Mouse (Mus musculus) CH12.LX (cell line): ENCODE measurements at regions not wholly inside any gene's neighbourhood (a gene's known extent, or its start where the extent isn't known, plus 50 kb on each side); places are given as distances from the start of the nearest gene placed in this dataset.

Source experiments
- DNase-seq: peaks from one replicate; pipeline ENCODE4 v3.0.0-alpha.2; 2013; ENCODE audit errors: extremely low read depth
- H3K27ac ChIP-seq: 2 replicates; pipeline ENCODE4 v1.5.1; 2012; ENCODE audit warnings: low read depth, mild to moderate bottlenecking, control low read depth, moderate library complexity; ENCODE audit not compliant: insufficient read depth
- H3K27me3 ChIP-seq: replicated peaks from 2 replicates; pipeline ENCODE3; 2012; ENCODE audit warnings: inconsistent platforms
- H3K36me3 ChIP-seq, 2 experiments: replicated peaks in 1 of 2; 2 replicates each; pipeline versions ENCODE3 to v1.6.1; 2012; ENCODE audit warnings: inconsistent platforms in 1 of 2, low read length in 1 of 2, mild to moderate bottlenecking in 1 of 2, mixed read lengths in 1 of 2, moderate library complexity in 1 of 2; ENCODE audit not compliant: control insufficient read depth in 1 of 2, insufficient read depth in 1 of 2
- H3K4me1 ChIP-seq, 2 experiments: 2 replicates each; pipeline ENCODE4 v1.6.1; 2012; ENCODE audit warnings: inconsistent platforms in 1 of 2, moderate library complexity in 1 of 2; ENCODE audit not compliant: insufficient read depth in 2 of 2, control insufficient read depth in 1 of 2
- H3K4me2 ChIP-seq: 2 replicates; pipeline ENCODE4 v1.6.1; 2012; ENCODE audit warnings: low read depth, mild to moderate bottlenecking, control low read depth; ENCODE audit not compliant: poor library complexity, insufficient read depth, severe bottlenecking
- H3K4me3 ChIP-seq, 3 experiments: fragments of 150-350 bp in 1 of 3; sonication (generic) in 1 of 3; replicated peaks in 1 of 3; 2 replicates each; pipeline versions ENCODE3 to v1.5.1; 2011 to 2012; ENCODE audit warnings: low read depth in 2 of 3, low read length in 2 of 3, mild to moderate bottlenecking in 2 of 3, moderate library complexity in 2 of 3, control low read depth in 1 of 3, improper control_type of control experiment in 1 of 3, inconsistent platforms in 1 of 3, mixed read lengths in 1 of 3; ENCODE audit not compliant: poor library complexity in 1 of 3
- H3K79me2 ChIP-seq: replicated peaks from 2 replicates; pipeline ENCODE4 v1.6.1; 2012; ENCODE audit warnings: mild to moderate bottlenecking, moderate library complexity; ENCODE audit not compliant: control insufficient read depth, poor library complexity, insufficient read depth, severe bottlenecking; ENCODE audit errors: extremely low read depth
- H3K9ac ChIP-seq: 2 replicates; pipeline ENCODE4 v1.6.1; 2012; ENCODE audit warnings: low read depth, mild to moderate bottlenecking, control low read depth, moderate library complexity; ENCODE audit not compliant: insufficient read depth
- H3K9me3 ChIP-seq: replicated peaks from 2 replicates; pipeline ENCODE3; 2012; ENCODE audit warnings: low read length, inconsistent platforms, mixed read lengths
- CHD1 ChIP-seq: IDR thresholded peaks from 2 replicates; pipeline ENCODE4 v1.6.1; 2012; ENCODE audit warnings: low read depth, low read length, improper control_type of control experiment, inconsistent platforms
- CHD2 ChIP-seq: IDR thresholded peaks from 2 replicates; pipeline ENCODE4 v1.6.1; 2011; ENCODE audit warnings: low read length, improper control_type of control experiment
- E2F4 ChIP-seq: IDR thresholded peaks from 2 replicates; pipeline ENCODE4 v1.6.1; 2011; ENCODE audit warnings: low read depth, low read length, improper control_type of control experiment; ENCODE audit not compliant: insufficient replicate concordance
- ELF1 ChIP-seq: IDR thresholded peaks from 2 replicates; pipeline ENCODE4 v1.6.1; 2014; ENCODE audit warnings: low read depth, mild to moderate bottlenecking, inconsistent platforms, low read length, improper control_type of control experiment
- EP300 ChIP-seq: IDR thresholded peaks from 2 replicates; pipeline ENCODE4 v1.6.1; 2011; ENCODE audit warnings: low read length, improper control_type of control experiment
- GABPA ChIP-seq: IDR thresholded peaks from 2 replicates; pipeline ENCODE4 v1.6.1; 2012; ENCODE audit warnings: low read depth, low read length, improper control_type of control experiment, inconsistent platforms; ENCODE audit not compliant: insufficient replicate concordance
- HCFC1 ChIP-seq: IDR thresholded peaks from 2 replicates; pipeline ENCODE4 v1.6.1; 2012; ENCODE audit warnings: low read depth, mild to moderate bottlenecking, inconsistent platforms, low read length, improper control_type of control experiment
- IRF4 ChIP-seq: IDR thresholded peaks from 2 replicates; pipeline ENCODE4 v1.6.1; 2014; ENCODE audit warnings: low read depth, mild to moderate bottlenecking, inconsistent platforms, low read length, improper control_type of control experiment
- JUND ChIP-seq: conservative IDR thresholded peaks from 2 replicates; pipeline ENCODE4 v1.6.1; 2011; ENCODE audit warnings: low read depth, low read length, improper control_type of control experiment
- MAFK ChIP-seq: IDR thresholded peaks from 2 replicates; pipeline ENCODE4 v1.6.1; 2011; ENCODE audit warnings: low read length, improper control_type of control experiment; ENCODE audit not compliant: insufficient replicate concordance
- MAX ChIP-seq: IDR thresholded peaks from 2 replicates; pipeline ENCODE4 v1.6.1; 2011; ENCODE audit warnings: low read length, improper control_type of control experiment
- MAZ ChIP-seq: IDR thresholded peaks from 2 replicates; pipeline ENCODE4 v1.6.1; 2012; ENCODE audit warnings: low read depth, mild to moderate bottlenecking, inconsistent platforms, low read length, improper control_type of control experiment, moderate library complexity
- MYC ChIP-seq: IDR thresholded peaks from 2 replicates; pipeline ENCODE4 v1.6.1; 2011; ENCODE audit warnings: low read depth, mild to moderate bottlenecking, improper control_type of control experiment, low read length
- NELFE ChIP-seq: IDR thresholded peaks from 2 replicates; pipeline ENCODE4 v1.6.1; 2011; ENCODE audit warnings: low read depth, low read length, improper control_type of control experiment
- NRF1 ChIP-seq: IDR thresholded peaks from 2 replicates; pipeline ENCODE4 v1.6.1; 2014; ENCODE audit warnings: low read depth, mild to moderate bottlenecking, inconsistent platforms, low read length, improper control_type of control experiment, moderate library complexity
- PAX5 ChIP-seq: IDR thresholded peaks from 2 replicates; pipeline ENCODE4 v1.6.1; 2012; ENCODE audit warnings: low read length, inconsistent platforms, mixed read lengths
- POLR2A ChIP-seq: IDR thresholded peaks from 2 replicates; pipeline ENCODE4 v1.6.1; 2011; ENCODE audit warnings: low read depth, mild to moderate bottlenecking, improper control_type of control experiment, low read length
- POLR2AphosphoS2 ChIP-seq: IDR thresholded peaks from 2 replicates; pipeline ENCODE4 v1.6.1; 2011; ENCODE audit warnings: low read depth, low read length, improper control_type of control experiment
- RCOR1 ChIP-seq: conservative IDR thresholded peaks from 2 replicates; pipeline ENCODE4 v1.6.1; 2012; ENCODE audit warnings: low read depth, mild to moderate bottlenecking, inconsistent platforms, low read length, improper control_type of control experiment
- SMC3 ChIP-seq: IDR thresholded peaks from 2 replicates; pipeline ENCODE4 v1.6.1; 2011; ENCODE audit warnings: low read depth, low read length, improper control_type of control experiment
- TBP ChIP-seq: conservative IDR thresholded peaks from 2 replicates; pipeline ENCODE4 v1.6.1; 2011; ENCODE audit warnings: low read depth, low read length, improper control_type of control experiment
- USF1 ChIP-seq: IDR thresholded peaks from 2 replicates; pipeline ENCODE4 v1.6.1; 2014; ENCODE audit warnings: low read depth, mild to moderate bottlenecking, inconsistent platforms, low read length, improper control_type of control experiment
- USF2 ChIP-seq: conservative IDR thresholded peaks from 2 replicates; pipeline ENCODE4 v1.6.1; 2011; ENCODE audit warnings: low read depth, low read length, improper control_type of control experiment
- ZC3H11A ChIP-seq: IDR thresholded peaks from 2 replicates; pipeline ENCODE4 v1.6.1; 2012; ENCODE audit warnings: low read depth, mild to moderate bottlenecking, inconsistent platforms, low read length, improper control_type of control experiment
- ZKSCAN1 ChIP-seq: IDR thresholded peaks from 2 replicates; pipeline ENCODE4 v1.6.1; 2012; ENCODE audit warnings: low read depth, inconsistent platforms, low read length, improper control_type of control experiment, borderline replicate concordance
- ZMIZ1 ChIP-seq: IDR thresholded peaks from 2 replicates; pipeline ENCODE4 v1.6.1; 2012; ENCODE audit warnings: low read depth, mild to moderate bottlenecking, inconsistent platforms, low read length, improper control_type of control experiment
- ZNF384 ChIP-seq: IDR thresholded peaks from 2 replicates; pipeline ENCODE4 v1.6.1; 2012; ENCODE audit warnings: low read depth, low read length, improper control_type of control experiment, inconsistent platforms
- dilution Hi-C: fragments of 300-500 bp; cut with MboI; formaldehyde crosslinking; loops from 2 replicates; pipeline ENCODE4 v1.14.3; 2020; ENCODE audit warnings: low sequenced_read_pairs; ENCODE audit not compliant: extremely low pct_unique_long_range_greater_than_20kb, extremely low pct_ligation_motif_present
- in situ Hi-C: fragments of 300-500 bp; cut with MboI; formaldehyde crosslinking; loops from 3 replicates; pipeline ENCODE4 v1.14.3; 2019; ENCODE audit warnings: low sequenced_read_pairs, low pct_ligation_motif_present, low pct_unique_long_range_greater_than_20kb, mixed read lengths

DNA sequence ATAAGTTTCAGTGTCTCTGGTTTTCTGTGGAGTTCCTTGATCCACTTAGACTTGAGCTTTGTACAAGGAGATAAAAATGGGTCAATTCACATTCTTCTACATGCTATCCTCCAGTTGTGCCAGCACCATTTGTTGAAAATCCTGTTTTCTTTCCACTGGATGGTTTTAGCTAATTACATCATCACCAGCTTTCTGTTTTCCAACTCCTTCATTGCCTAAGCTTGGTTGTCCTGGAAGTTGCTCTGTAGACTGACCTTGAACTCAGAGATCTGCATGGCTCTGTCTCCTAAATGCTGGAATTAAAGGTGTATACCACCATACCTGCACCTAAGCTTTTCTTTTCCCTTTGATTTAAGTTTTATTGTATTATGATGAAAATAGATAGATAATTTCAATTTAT, 306.2 kb downstream of the Etaa1 start:
- in situ Hi-C loops (no loop called here), dilution Hi-C loops (no loop called here)
- no peak for DNase-seq
- H3K36me3 ChIP-seq = no peaks in the 10 kb centered on the region
- no peak overlapping the region for H3K4me2 ChIP-seq
- H3K9me3 ChIP-seq = no peaks in the 10 kb centered on the region
- H3K27ac ChIP-seq = no peak overlapping the region
- no peak overlapping the region for H3K4me3 ChIP-seq
- no peak overlapping the region for H3K9ac ChIP-seq
- TF ChIP-seq POLR2AphosphoS2 (no peak), PAX5 (no peak), ZKSCAN1 (no peak), ZNF384 (no peak), MAZ (no peak), GABPA (no peak), ZMIZ1 (no peak), NELFE (no peak), EP300 (no peak), JUND (no peak), USF1 (no peak), SMC3 (no peak), CHD2 (no peak), MYC (no peak), HCFC1 (no peak), ZC3H11A (no peak), TBP (no peak), RCOR1 (no peak), POLR2A (no peak)
- no peaks in the 10 kb centered on the region for H3K4me1 ChIP-seq
- H3K79me2 ChIP-seq = no peaks in the 10 kb centered on the region
- H3K27me3 ChIP-seq = no peaks in the 10 kb centered on the region

DNA sequence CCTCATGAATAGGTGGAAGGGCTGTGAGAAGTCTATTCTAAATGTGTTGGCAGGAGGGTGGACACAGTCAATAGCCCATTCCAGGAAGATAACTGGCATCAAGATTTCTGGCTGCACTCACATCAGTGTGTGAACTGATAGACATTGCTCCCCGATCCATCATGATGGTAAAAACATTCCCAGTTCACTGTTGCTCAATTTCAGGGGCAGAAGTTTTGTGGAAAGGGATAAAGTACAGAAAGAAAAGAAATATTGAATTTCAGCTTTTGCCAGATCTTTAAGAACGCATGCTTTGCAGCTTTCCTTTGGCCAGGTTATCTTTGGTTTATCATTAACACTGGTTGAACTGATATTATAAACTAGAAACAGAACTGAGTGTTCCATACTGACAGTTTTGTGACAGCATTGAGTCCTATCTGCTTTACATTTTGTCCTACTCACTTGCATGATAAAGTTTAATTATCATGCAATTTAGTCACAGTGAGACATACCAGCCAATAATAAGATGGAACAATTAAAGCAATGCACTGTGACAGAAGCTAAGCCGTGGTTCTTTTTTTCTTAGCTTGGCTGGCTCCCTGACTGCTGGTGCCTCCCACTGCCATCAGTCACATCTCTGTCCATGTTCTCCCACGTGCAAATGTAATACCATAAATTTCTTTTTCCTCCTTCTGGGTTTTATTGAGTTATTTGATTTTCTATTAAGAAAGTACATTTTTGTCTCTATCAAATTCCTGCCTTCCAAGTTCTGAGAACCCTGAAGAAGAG, 302.1 kb downstream of the Etaa1 start:
- DNase-seq = no peak
- Histone ChIP-seq H3K36me3 (no peaks in the 10 kb centered on the region), H3K27me3 (no peaks in the 10 kb centered on the region)
- dilution Hi-C loops = no loop called here
- in situ Hi-C loops = no loop called here
- TF ChIP-seq ZC3H11A (no peak), USF2 (no peak), MAZ (no peak), E2F4 (no peak), ELF1 (no peak), JUND (no peak), CHD1 (no peak), MAFK (no peak), GABPA (no peak), MAX (no peak), NELFE (no peak), USF1 (no peak), NRF1 (no peak), IRF4 (no peak), ZNF384 (no peak), POLR2AphosphoS2 (no peak)
- TF ChIP-seq, all 38 proteins: peak for 0
- Histone ChIP-seq H3K4me3 (no peak overlapping the region), H3K27ac (no peak overlapping the region), H3K9ac (no peak overlapping the region), H3K4me1 (no peaks in the 10 kb centered on the region), H3K79me2 (no peaks in the 10 kb centered on the region), H3K9me3 (no peaks in the 10 kb centered on the region), H3K4me2 (no peak overlapping the region)
